Mouse (Mus musculus) hematopoietic stem cell, adult 5-6 weeks (primary cell): ENCODE measurements around the gene Hjurp. TPM values are rescaled to one million over a fixed set of nuclear protein-coding genes. Genes with fewer than 3 reads are reported as not detected.

Experiments
- ATAC-seq, 2 experiments: fragments of 125-278 bp in 1 of 2; replicated peaks in 1 of 2; 2 replicates each; pipeline ENCODE4 v1.8.0; 2016 to 2017; ENCODE audit warnings: inconsistent platforms in 2 of 2, mild to moderate bottlenecking in 2 of 2, moderate number of reproducible peaks in 2 of 2, low read depth in 1 of 2, moderate TSS enrichment in 1 of 2; ENCODE audit not compliant: low FRiP score in 2 of 2, poor library complexity in 2 of 2, severe bottlenecking in 2 of 2, insufficient read depth in 1 of 2, low TSS enrichment in 1 of 2
- total RNA-seq: library from RNA; stranded (forward); fragments of 172-1452, 232-1000 nt; gene quantifications from 2 replicates; pipeline ENCODE4 v1.2.3, GENCODE M21; 2017

Gene Hjurp
- 206 and 220 TPM in 2 replicates for total RNA-seq

DNA sequence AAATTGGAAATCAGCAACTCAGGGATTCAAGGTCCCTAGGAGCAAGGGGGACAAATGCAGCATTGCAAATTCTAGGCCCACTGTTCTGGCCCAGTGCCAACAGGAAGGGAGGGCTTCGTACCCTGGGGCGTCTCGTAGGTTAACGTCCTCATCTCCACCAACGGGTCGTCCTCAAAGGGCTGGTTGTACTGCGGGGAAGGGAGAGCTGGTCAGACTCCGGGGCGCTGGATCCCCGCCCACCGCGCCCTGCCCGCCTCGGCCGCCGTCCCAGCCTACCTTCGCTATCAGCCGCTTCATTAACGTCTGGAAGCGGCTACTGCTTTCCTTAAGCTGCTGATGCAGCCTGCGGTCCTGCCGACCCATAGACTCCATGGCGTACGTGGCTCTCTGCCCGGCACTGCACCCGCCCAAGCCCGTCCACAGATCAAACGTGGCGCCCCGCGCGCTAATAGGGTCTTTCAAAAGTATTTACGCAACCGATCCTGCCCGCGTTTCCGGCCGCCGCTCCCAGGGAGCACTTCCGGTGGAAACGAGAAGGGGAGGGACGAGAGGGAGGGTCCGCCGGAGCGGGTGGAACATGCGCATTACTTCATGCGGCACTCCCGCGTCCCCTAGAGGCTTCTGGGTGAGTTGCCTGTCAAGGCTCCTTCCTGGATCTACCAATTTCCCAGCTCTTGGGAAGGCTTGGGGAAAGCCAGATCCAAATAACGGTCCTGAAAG lies at the start of gene Hjurp, which contains the start of gene Trpm8:
TSS of gene Hjurp (minus strand) at position 536 of the 720 bp plus-strand sequence.
TSS of gene Trpm8 (plus strand) at position 564 of the 720 bp plus-strand sequence.
- peak; percentile 81 to 87 for ATAC-seq

DNA sequence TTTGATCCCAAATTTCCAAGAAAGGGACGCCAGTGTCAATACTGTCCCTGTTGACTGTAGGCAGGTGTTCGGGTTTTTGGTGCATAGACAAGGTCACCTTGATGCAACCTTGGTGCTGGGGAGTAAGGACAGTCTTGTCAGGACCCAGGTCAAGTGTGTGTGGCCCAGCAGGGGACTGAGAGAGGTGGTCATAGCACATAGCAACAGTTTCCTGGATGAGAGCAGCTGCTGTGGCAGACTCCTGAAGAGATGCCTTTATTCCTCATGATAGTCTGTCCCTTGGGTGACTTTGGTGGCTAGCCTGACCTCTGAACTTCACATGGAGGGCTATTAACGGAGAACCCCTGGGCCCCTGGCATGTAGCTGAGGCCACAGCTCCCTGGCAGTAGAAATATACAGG lies 45.7 kb upstream of the Hjurp start:
- no peak for ATAC-seq

DNA sequence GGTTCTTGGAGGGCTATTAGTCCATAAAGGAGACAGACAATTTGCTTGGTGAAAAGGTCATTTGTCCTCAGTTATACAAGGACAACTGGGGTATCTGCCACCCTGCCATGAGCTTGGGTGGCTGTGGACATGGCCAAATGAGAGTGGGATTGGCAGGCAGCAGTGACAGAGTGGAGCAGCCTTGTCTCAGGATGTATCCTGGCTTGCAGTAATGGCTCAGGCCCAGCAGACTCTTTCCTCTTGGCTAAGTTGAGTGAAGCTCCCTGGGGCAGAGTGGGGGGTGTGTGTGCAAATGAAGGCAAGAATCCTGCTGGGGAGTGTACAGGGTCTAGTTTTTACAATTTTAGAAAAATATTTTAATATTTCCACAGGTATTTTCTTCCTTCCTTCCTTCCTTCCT lies 44.7 kb upstream of the Hjurp start:
- ATAC-seq = no peak

DNA sequence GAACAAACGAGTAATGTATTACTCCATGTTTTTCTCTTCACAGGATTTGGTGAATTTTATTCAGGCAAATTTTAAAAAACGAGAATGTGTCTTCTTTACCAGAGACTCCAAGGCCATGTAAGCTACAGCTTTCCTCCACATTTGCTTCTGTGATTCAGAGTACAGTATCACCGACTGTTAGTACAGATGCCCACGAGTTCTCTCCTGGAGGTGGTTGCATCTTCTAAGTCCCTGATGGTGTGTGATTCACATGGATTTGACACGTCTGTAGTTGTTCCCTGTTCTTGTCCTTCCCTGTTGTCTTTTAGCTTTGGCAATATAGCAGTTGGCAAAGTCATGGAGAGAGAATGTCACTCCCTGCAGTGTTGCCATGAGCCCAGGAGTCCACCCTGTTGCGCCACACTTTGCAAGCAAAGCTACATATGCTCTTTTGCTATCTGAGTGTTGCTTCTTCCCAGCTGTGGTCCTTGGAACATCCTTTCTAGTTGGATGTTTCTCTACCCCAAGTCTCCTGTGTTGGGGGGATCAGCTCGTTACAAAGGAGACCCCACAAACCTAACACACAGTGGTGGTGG lies 43.5 kb upstream of the Hjurp start:
- no peak for ATAC-seq

DNA sequence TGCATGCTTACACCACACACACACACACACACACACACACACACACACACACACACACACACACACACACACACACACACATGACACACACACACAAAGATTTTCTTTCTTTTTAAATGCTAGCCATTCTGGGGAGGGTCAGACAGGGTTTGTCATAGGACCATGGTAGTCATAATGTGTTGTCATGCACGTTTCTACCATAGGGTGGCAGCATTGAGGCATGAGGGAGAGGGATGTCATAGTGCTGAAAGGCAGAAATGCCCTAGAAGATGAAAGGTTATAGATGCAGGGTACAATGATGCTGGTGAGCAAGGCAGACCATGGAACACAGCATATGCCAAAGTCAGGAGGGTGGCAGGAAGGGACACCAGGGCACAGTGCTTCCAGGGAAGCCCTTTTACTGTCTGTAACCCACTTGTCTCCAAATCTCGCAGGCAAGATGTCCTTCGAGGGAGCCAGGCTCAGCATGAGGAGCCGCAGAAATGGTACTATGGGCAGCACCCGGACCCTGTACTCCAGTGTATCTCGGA lies 41.2 kb upstream of the Hjurp start:
- ATAC-seq = peak in 1 of 2 experiments; percentile 69; a peak in 1 of 4 replicates

DNA sequence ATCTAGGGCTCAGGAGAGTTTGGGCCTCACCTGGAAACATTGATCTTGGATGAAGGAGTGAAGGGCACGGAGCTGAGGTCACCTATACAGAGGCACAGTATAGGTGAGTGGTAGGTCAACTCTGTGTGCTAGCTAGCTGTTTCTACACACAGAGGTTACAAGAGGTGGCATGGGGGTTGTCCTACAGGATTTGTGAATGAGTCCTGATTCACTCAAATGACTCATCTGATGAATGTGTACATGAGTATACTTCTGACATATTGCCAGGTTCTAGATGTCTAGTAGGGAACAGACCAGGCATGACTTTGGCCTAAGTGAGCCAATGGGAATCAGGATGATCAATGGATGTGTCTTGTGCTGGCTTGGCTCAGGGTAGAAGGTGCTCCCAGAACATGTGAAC lies 39.8 kb upstream of the Hjurp start:
- no peak for ATAC-seq

DNA sequence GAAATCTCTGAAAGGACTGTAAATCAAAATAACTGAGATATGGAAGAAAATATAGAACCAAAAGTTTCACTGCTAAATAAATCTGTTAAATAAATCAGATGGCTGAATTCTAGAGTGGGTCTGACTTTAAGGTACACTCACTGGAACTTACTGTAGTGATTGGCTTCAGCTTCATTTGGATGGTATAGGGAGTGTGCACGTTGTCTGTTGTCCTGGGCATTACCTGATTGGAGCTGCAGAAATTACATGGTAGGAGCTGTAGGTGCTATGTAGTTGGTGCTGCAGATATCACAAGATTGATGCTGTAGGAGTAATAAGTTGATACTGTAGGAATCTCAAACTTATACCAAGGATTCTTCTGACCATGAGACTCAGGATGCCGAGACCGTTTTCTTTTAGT lies 32.9 kb upstream of the Hjurp start:
- ATAC-seq = peak in 1 of 2 experiments; percentile 6; a peak in 1 of 4 replicates

DNA sequence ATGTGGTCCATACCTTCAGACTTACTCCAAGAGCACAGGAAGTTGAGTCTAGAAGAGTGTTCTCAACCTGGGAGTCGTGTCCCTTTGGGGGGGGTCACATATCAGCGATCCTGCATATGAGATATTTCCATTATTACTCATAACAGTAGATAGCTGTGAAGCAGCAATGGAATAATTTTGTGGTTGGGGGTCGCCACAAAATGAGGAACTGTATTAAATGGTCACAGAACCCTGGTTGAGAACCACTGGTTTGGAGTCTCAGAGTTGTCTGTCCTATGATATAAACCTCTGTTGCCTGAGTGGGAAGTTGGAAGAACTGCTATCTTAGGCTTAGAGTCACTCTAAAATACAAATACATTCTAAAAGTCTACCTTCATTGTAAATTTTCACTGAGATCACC lies 32.5 kb upstream of the Hjurp start:
- ATAC-seq = 0 out of 4 replicates have a peak, but pooled peaks of 1 of the 2 experiments have one; percentile 14

DNA sequence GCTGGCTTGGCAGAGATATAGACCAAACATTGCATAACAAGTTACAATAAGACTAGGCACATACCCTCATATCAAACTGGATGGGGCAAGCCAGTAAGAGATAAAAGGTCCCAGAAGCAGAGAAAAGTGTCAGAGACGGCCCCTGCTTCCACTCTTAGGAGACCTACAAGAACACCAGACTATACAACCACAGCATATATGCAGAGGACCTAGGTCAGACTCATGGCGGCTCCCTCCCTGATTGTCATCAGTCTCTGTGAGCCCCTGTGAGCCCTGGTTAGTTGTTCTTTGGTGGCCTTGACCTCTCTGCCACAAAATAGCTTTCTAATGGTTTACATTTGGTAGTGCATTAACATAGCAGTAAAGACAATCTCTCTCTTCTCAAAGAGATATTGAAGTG lies 31.6 kb upstream of the Hjurp start:
- no peak for ATAC-seq

DNA sequence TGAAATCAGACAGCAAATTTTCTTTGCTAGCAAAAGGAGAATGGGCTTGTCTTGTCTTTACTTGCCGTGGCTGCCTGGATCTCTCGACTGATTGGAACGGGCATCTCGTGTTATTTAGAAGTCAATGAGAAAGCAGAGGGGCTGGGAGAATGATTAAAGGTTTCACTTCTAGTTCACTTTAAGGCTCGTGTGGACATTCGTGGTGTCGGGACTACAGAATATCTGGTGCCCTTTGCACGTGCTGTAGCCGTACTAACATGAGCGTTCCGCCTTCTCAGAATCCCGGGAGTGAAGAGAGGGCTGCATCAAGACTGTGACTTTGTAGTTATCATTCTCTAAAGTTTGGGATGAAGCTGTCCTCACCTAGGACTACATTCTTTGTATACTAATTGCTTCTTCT lies 29.7 kb upstream of the Hjurp start:
- ATAC-seq = no peak

DNA sequence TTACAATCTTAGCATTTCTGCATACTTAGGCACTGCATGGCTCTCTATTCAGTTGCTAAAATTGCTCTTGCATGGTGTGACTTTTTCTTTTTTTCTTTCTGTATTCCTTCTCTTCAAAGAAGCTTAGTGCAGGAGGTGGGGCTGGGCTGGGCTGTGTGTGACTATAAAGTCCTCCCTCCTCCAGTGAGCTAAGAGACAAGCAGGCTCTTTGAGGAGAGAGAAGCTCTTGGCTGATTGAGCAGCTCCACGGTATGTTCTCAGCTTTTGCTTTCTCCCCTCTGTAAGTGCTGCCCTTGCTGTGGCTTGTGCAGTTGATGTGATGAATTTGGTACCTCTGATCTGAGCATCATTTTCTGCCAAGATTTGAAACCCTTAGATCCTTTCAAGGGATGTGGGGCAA lies 29.1 kb upstream of the Hjurp start:
- no peak for ATAC-seq

DNA sequence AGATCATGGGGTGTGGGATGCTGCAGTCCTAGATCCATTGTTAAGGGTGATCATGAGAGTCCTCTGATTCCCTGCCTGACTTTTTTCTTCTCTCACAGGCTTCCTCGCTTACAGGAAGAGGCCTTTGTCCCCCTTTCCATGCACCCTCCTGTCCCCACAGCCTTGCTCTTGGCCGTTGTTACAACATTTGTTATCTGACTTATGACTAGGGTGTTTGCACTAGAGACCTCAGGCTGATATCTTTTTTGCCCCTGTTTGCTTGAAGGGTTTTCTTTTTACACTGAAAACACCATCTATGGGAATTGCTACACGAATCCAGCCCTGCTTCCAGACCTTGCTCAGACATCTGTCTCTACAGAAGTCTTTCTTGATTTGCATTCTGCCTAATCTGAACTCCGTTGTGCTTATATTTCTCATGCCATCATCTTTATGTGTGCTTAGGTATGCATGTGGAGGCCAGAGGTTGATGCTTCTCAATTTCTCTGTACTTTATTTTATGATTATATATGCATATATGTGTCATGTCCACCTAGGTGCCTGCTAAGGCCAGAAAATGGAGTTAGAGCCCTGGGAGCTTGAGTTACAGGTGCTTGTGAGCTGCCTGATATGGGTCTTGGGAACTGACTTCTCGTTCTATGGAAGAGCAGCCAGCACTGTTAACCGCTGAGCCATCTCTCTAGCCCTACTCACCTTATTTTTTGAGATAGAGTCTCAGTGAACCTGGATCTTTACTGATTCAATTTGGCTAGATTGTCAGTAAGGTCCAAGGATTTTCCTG lies 27.8 kb upstream of the Hjurp start:
- no peak for ATAC-seq

DNA sequence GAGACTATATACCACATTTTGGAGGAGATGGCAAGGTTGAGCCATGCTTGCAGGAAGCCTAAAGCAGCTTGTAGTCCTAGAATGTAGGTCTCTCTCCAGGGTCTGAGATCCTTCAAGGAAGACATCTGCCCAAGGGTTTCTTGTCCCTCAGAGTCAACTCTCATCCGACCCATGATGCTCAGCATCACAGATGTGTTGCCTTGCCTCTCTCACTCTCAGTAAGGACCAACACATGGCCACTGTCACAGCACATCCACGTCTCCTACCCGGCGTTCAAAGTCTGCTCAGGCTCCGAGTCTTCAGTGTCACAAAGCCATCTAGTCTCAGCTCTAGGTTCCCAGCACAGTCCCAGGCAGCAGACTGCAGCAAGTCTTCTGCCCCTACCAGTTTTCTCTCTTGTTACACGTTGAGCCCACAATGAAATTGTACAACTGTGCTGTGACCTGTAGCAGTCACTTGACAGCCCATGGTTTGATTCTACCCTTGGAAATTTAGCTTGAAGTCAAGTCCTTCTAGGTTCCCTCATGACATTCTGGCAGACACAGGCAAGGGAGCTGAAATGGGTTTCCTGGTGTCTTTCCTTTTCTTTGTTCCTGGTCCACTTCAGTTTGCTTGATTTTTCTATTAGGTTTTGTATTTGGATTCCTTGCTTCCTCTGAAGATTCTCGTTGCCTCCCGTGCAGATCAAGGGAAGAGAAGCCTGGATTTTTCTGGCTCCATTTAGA lies 27.0 kb upstream of the Hjurp start:
- ATAC-seq = no peak

DNA sequence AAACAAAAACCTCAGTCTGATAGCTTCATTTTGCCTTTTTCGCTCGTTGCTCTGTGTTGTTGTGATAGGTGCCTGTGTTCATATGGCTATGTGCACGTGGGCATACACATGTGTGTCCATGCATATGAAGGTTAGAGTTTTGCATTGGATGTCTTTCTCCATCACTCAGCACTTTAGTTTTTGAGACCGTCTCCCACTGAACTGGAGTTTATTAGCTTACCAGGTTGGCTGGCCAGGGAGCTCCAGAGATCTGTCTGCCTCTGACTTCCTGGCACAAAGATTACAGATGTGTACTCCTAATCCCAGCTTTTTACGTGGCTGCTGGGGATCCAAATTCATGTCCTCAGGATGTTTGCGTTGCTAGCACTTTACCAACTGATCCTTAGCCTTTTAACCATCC lies 26.3 kb upstream of the Hjurp start:
- ATAC-seq = no peak

DNA sequence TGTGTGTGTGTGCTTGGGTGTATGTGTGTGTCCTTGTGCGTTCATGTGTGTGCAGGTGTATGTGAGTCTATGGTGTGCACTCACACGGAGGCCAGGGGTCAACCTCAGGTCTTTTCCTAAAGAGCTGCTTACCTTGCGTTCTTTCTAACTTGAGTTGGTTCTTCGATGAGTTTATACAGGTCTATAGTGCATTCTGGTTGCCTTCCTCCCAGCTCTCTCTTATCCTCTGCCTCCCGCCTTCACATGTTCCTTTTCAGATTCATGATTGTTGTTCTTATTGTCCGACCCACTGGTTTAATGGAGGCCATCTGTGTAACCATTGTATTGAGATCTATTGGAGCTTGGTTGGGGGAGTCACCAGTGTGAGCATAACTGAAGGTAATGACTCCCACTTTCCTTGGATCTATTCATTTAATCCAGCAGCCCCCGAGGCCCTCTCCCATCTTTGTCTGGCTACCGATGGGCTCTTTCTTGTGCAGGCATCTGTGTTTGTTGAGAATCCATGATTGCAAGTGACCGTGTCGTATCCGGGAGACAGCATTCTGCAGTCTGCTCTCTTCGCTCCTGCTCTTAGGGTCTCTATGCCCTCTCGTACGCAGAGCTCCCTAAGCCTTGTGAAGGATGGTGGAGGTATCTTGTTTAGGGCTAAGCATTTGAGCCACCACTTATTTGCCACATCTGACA lies 24.8 kb upstream of the Hjurp start:
- no peak for ATAC-seq

DNA sequence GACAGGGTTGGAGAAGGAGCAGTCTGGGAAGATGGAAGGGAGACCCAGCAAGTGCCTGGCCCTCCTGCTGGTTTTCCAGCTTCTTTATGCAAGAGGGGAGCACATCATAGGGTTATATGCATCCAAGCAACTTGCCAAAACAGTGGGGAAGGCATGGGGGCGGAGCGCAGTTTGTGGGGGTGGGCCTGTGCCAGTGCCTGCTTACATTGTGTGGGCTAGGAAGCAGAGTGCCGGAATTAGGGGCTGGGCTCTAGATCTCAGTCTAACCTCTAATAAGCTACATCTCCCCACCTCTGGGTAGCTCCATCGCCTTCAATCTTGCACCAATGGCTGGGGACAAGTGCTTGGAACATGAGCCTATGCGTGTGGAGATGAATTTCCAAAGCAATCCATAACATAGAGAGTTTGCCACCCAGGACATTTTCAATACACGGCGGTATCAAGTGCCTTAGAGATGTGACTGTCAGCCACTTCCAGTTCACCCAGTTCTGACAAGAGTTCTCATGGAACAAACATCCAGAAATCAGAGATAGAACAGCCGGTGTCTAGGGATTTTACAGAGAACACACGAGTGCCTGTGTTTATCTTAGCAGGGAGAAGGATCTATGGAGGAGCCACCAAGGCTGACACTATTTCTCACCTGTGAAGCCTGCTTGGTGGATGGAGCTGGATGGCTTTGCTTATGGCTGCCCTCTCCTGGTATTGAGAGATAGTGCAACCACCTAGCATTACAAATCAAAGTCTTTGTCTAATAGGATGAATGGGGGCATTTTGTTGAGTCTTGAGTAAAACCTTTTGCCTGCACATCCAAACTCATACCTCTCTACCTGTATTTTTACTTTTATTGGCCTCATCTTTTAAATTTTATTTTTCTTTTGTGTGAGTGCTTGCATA lies 23.9 kb upstream of the Hjurp start:
- ATAC-seq = peak in 1 of 2 experiments; percentile 9; a peak in 1 of 4 replicates
